Mouse (Mus musculus) CD4-positive helper T cell, adult 2 months (primary cell): ENCODE measurements at regions not wholly inside any gene's neighbourhood (a gene's known extent, or its start where the extent isn't known, plus 50 kb on each side); places are given as distances from the start of the nearest gene placed in this dataset.

ENCODE experiments used
- DNase-seq: peaks from one replicate; pipeline ENCODE4 v3.0.0-alpha.2; 2012; ENCODE audit warnings: low read depth, missing footprints, low spot score

DNA sequence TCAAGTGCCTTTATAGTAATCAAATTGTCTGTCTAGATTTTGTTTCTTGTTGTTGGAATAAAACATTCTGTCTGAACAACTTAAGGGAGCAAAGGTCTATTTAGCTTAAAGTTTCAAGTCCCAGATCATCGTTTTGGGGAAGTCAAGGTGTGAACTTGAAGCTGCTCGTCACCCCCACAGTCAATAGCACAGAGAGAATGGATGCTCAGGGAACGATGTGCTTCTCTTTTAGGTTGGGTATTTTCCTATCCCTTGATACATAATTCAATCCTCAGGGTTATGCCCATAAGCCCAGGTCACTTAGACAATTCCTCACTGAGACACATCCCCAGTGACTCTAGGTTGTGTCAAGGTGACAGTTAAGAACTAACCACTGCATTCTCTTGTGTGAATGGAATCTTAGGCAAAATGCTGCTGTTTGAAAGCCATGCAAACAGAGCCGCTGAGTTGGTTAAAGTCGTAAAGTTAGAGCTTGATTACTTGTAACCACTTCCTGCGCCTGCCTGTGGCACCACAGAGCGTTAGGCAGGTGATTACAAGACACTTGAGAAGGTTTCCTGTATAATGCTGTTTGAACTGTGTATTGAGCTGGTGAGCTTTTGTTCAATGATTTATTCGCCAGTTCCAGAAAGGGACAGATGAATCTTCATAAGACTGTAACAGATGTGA lies 170.2 kb downstream of the Btg1 start:
- peak; percentile 85 for DNase-seq

DNA sequence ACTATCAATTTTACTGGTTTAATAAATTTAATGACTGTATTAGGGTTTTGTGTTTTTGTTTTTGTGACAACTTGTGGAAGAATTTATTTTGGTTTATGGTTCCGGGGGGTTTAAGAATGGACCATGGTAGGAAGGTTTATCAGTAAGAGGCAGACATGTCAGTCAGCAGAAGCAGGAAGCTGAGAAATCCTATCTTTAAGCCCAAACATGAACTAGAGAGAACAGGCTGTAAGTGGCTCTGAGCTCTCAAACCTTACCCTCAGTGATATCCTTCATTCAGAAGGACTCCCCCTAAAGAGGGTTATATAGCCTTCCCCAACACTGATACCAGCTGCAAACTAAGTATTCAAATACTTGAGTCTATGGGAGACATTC lies 170.8 kb downstream of the Btg1 start:
- no peak for DNase-seq

DNA sequence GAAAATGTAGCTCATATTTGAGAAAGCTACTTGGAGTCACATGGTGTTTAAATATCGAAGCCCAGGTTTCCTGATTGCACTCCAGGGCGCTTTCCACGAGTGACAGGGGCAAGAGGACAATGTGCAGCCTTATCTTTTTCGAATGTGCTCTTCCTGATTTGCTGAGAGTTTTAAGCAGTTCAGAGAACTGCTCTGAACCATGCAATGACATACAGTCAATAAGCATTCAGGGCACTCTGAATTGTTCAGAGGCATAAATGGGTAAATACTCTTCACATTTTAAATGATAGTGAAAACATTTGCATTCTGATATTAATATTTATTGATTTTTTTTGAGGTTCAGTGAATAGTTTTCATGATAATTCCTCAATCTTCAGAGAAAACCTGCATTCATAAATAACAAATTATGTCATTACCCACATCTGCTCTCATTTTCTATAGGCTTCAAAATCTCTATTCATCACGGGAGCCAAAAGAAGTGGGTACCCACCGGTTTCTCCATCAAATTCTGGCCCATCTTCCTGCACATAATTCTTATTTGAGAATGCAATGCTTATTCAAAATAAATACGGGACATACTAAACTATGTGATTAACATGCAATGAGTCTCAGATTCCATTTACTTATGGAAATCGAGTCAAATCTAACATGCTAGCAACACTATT lies 171.7 kb downstream of the Btg1 start:
- no peak for DNase-seq

DNA sequence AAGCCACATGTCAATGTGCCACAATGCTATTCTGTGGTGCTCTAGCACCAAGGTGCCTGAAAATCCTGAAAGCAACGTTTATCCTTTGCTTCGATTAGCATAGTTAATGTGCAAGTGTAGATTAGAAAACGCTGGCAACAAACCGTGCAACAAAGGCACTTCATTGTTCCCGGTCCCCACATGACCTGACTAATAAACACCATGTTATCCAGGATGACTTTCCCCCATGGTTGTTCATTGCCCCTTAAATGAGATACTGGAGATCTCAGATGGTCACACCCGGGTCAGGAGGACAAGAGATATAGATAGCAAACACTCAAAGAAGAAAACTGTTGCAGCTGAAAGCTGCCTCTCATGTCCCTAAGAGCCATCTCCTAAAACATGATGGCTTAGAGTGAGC lies 180.3 kb downstream of the Btg1 start:
- no peak for DNase-seq

DNA sequence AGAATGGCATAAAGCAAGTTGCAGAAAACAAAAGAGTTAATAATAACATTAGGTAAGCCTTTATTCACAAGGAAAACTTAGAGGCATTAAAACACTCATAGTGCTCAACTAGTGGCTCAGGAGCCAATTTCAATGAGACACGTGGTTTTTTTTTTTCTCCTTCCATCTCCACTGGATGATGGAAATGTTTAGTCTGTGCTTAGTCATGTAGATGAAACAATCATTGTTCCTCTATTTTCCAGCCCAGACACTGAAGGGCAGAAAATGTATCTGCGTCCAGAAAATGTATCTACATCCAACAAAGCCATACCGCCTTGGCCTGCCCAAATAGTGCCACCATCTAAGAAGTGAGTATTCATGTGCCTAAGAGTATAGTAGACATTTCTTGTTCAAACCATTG lies 184.0 kb downstream of the Btg1 start:
- DNase-seq = no peak

DNA sequence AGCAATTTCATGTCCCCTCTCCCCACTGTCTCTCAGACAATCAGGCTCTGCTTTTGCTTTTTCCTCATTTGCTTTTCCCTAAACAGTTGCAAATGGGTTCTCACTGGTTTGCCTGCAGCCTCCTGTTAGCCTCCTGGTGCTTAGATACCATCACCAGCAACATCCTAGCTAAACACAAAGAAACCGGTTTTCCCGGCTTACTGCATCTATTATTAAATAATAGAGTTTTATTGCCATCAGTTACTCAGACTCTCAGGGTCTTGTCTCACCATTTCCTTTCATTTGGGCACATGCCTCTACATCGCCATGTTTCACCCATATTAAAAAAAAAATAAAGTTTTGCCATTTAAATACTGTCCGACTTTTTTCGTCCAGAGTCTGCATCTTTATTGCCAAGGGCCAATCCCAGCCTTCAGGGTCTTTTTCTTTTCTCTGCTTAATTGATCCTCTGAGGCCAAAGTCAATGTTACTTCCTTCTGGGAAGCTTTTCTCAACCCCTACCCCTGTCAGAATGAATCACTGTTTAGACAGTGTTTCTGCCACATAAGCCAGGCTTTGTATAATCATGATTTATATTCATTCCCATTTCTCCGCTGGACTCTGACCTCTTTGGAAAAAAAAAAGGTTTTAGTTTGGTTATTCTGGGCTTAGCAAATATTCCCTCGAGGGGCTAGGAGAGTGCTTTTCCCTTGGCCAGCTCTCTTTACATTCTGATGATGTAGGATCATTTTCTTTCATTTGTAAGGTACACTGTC lies 187.4 kb downstream of the Btg1 start:
- DNase-seq = no peak

DNA sequence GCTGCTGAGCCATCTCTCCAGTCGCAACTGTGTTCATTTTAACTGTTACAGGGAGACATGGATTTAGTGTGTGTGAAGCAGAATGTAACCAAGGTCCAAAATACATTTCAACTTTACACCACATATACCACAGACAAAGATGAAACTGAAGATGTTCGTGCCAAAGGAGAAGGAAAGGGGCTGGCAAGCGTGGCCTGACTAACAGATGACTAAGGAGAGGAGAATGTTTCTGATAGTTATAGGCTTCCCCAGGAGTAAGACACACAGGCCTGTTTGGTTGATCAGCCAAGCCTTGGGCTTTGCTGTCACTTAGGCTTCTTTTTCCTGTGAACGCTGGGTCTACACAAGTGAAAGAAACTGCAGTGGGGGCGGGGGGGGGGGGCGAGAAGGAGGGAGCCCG lies 189.8 kb downstream of the Btg1 start:
- no peak for DNase-seq

DNA sequence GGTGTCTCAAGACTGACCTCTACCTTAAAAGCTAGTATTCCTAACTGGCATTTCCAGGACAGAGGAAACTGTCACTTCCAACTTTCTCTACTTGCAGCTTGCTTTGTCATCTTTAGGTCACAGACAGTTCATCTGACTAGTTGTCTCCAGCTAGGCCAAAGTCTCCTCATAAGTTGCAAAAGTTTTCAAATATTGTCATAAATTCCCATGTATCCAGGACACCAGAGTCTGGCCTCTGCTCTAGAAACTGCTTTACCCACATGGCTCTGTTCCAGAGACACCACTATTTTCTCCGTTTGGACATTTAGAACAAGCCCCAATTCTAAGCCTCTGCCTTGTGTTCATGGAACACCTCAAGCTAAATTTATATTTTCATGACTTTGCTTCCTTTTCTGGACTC lies 205.0 kb downstream of the Btg1 start:
- DNase-seq = no peak

DNA sequence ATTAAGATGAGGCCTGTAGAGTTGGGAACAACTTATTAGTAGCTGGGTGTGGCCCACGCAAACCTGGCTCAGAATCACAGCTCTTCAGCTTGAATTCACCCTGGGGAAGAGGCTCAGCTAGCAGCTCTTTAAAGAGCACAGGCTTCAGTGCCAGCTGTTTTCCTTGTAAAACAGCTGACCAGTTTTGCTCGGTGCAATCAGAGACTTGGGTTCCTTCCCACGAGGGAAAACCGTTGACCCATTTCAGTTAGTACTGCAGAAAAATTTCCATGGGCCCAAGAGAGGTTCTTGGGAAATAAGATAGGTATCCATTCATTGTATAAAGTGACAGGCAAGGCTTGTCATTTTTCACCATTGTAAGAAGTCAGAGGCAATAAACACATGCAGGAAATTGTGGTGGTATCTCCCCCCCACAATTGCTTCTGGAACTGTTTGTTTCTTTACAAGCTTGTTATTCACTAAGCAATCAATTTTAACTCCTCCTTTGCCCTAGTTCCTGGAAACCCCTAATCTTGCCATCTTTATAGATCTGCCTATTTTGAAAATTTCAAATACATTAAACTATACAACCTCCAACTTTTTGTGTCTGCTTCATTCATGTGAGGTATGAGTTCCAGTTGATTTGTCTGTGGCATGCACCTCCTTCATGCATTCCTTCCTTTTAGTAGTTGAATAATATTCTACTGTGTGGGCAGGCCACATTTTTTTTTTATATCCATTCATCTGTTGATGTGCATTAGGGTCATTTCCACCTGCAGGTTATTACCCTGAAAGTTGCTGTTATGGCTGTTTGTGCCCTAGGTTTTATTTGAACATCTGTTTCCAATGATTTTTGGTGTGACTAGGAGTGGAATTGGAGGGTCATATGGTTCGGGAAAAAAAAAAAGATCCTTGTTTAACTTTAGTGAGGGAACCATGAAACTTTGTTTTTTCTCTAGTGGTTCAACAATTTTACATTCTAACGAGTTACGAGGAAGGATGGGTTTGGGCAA lies 205.8 kb downstream of the Btg1 start:
- DNase-seq = peak; percentile 61

DNA sequence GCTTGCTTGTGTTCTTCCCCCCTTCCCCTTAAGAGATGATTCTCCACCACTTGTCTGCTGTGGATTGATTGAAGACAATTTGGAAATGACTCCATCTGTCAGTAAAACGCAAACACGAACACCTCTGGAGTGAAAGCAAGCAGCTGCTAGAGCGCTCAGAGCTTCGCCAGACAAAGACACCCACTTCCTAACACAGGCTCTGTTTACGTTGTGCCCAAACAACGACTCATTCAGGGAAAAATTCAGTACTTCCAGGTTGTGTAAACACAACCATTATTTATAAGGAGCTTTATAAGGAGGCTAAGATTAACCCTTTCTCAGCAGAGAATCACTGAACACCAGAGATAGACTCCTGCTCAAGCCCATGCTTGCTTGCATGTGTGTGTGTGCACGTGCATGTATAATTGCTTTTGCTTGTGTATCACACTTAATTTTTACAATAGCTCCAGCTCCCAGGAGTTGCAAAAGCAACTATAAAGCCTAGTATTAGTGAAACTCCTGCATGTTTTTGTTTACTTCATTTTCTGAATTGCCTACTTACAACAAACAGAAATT lies 209.5 kb downstream of the Btg1 start:
- no peak for DNase-seq

DNA sequence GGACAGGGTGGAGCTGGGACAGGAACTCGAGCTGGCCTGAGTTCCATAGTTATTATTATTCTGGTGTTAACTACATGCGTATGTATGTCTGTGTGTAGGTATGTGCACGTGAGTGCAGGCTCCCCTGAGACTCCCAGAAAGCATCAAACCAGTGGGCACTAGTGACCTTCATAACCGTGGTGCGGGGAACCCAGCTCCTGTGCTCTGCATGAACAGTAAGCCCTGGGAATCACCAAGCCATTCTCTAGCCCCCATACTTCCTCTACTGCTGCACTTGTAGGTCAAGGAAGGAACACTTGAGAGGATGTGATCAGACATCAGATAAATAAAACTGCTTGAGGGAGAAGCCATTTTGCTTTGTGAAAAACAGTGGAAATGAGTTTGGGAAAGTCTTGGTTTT lies 211.2 kb downstream of the Btg1 start:
- DNase-seq = no peak

DNA sequence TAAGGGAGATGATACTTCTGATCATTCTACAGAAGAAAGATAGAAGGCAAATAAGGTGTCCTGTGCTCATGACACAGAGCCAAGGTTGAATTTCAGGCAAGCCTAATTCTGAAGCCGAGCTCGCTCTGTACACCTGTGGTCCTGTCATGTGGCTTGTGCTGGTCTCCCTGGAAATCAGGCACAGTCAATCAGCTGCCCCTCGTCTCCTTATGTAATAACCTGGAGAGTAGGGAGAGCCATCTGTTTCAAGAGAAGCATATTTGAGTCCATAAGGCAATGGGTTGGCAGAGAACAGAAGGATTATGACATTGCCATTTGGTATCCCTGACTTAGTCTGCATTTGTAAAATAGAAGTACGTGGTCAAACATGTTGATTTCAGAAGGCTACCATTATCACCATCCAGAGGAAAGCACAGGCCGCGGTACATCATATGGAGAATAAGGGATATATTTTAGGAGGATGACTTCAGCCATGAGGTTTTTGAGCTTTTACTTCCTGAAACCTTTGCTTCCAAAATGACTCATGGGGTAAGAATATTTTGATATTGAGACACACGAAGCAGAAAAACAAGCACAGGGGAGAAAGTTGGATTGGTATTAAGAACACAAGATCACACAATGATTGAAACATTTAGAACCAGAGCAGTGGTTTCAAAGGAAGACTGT lies 211.9 kb downstream of the Btg1 start:
- no peak for DNase-seq

DNA sequence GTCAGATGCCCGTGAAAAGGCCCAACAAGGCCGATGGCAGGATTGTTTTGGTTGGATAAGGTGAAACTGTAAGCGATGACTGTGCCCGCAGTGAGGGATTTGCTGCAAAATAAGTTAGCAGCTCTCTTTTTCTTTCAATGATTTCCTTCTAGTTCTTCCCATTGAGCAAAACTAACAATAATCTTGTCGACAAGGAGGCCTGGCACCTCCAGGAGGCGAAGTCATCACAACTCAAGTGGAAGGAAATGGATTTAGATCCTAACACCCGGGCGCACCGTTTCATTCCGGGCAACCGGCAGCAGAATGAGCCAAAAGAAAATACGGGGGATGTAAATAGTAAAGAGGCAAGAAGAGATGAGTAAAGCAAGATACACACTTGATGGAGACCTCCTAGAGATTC lies 214.3 kb downstream of the Btg1 start:
- no peak for DNase-seq

DNA sequence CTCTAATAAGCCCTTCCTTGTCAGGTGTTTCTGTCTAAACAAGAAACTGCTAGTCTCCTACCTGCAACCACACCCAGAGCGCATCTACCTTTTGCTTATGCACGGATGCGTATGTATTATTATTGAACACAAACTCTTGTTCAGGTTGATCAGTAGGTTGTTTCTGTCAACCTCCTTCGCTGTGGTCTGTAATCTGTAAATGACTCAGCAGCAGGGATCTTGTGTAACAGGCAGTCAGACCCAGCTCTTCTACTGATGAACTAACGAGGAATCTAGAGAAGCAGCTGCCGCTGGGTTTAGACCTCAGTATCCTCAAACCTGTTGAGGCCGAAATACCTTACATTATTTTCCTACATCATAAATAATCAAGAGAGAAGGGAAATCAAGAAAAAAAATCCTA lies 220.4 kb downstream of the Btg1 start:
- no peak for DNase-seq

DNA sequence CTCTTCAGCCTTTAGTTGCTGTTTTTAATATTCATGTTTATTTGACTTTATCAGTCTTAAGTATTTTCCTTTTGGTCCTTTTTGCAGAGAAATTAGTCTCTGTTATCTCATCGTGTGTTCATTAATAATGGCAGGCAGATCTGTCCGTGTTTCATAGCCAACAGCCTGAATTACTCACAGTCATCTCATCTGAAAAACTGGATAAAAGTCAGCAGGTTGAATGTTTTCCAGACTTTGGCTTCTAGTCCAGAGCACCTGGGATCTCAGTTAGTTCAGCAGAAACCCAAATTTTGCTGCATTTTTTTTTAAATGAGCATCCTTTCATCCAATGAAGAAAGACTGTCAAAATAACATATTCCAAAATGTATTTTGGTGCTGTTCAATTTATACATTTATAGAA lies 224.3 kb downstream of the Btg1 start:
- DNase-seq = no peak

DNA sequence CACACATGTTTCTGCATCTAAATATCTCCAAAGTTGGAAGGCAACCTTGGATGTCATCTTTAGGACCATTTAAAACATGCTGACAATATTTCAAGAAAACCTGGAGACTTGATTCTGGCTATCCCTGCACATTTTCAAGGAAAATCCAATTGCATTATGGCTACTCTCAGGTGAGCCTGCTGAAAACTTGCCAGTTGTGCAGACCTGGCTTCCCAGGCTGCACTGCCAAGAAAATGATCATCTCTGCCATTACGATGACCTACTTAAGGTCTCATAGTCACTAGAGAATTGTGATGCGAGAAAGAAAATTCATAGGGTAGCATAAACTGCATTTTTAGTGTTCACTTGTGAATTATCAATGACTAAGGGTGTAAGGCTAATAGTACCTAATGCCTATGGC lies 225.2 kb downstream of the Btg1 start:
- no peak for DNase-seq

DNA sequence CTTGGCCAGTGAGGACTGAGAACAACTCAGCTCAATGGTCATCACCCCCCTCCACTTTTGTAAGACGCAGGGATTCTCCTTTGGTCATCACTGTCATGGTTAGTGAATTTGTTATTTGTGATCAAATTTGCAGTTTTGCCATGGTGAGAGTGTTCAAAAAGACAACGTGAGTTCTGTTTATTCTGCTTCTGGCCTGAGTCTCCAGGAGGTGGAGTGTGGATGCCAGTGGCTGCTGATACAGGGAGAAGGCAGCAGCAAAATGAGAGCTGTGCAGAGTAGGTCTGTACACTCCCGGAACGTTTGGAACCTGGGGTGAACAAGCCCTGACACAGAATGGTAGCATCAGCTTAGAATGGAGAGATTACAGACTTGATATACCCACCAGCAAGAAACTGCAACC lies 229.1 kb downstream of the Btg1 start:
- DNase-seq = no peak

DNA sequence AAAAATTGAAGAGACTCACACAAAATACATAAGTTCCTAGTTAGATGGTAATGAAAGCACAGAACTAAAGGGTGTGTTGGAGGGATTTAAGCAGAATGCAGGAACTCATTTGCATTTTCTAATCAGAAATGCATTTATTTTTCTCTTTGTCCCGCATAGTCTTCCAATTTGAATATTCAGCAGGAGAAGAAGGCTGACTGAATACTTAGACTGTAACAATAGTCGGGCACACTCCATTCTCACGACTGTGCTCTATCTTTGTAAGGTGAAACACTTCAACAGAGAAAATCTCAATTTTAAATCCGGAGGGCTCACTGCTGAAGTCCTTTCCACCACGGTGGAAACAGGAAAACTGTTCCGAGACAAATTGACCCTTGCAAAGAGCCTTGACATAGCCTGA lies 230.2 kb downstream of the Btg1 start:
- DNase-seq = no peak

DNA sequence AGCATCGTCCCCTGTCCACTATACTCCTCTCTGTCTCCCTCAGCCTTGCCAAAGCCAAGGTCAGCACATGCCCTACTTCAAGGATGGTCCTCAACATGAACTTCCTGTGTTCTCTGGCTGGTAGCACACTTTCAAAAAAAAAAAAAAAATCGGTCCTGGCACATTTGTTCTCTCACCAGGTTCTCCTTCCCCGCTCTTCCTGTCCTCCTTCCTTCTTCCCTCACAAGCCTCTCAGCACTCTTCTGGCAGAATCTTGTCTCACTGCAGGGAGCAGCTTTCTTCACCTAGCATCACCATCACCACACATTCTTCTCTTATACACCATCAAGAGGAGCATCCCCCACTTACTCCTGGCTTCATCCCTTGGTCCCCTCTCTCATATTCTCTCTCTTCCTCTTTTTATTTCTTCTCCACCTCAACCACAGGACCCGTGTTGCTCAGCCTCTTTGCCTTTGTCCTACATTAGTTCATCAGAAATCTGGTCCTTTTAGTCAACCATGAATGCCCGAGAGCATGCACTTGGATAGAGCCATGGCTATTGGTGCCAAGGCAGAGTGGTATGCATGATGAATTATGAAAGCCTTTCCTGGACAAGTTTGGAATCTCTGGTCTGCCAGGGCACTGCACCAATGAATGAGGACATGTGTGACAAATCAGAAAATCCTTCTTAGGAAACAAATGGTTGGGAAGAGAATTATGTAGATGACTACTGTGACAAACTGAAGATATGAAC lies 230.8 kb downstream of the Btg1 start:
- DNase-seq = no peak

DNA sequence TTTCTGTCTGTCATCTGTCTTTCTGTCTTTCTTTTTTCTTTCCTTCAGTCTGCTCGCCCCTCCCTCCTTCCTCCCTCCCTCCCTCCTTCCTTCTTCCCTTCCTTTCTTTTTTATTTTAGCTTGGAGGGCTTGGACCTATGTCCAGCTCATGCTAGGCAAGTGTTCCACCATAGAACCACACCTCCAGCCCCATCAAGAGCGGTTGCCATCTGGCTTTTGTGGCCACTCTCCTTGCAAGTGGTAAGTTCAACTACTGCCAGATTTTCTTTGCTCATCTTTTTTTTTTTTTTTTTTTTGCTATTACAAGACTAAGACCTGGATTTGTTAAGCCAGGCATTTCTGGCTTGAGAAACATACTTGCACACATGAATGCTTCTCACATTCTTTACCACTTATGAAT lies 231.7 kb downstream of the Btg1 start:
- DNase-seq = no peak
